Mouse (Mus musculus): ENCODE data around the gene Atxn7l2. TPM values are rescaled to one million over a fixed set of nuclear protein-coding genes. Genes with fewer than 3 reads are reported as not detected.

Gene Atxn7l2
- polyA plus RNA-seq, 1 experiment: 7.8 TPM

DNA sequence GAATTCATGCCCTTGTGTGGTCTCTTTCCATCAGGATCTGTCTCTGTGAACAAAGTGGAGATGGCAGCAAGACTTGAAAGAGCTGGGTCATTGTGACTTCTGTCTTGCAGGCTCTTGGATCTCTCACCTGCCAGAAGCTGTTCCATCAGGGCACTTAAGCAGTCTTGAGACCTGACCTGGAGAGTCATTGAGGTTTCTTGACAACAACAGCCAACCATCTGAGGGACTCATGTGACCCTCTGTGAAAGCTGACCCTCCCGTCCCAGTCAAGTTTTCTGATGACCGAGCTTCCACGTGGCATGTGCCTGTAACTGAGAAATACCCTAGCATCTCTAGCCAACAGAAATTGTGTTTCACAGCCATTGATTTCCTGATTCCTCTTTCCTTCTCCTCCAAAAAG, 26.0 kb downstream of the Atxn7l2 start:
- Histone ChIP-seq H3K4me1 (peaks cover 43% of the 10 kb centered on the region), H3K9me3 (no peaks in the 10 kb centered on the region), H3K36me3 (replicated peaks; ENCODE audit: low read length) (no peaks in the 10 kb centered on the region), H3K27me3 (replicated peaks) (peaks cover 61% of the 10 kb centered on the region), H3K4me3 (replicated peaks) (no peak overlapping the region)
- no peak for TF ChIP-seq FLI1 (IDR thresholded peaks at IDR 0.05; ENCODE audit: low read length)
- TF ChIP-seq GATA1 (IDR thresholded peaks at IDR 0.05; ENCODE audit: borderline replicate concordance, low read length): no peak

- H3K4me1 ChIP-seq: peaks cover 22% of the 10 kb centered on the region
These were observed 30.2 kb downstream of the Atxn7l2 start for GRCm38 (mm10) chr3:108180514-108180913.

GRCm38 (mm10) chr3:108178756-108179715, 31.7 kb downstream of the Atxn7l2 start:
- H3K9me3 ChIP-seq: peaks cover 7% of the 10 kb centered on the region; the same call in 1 of the 2 replicates
- H3K4me1 ChIP-seq: peaks cover 16% of the 10 kb centered on the region
- peaks cover 45% of the 10 kb centered on the region for H3K27me3 ChIP-seq (replicated peaks)
- H3K4me3 ChIP-seq (replicated peaks): no peak overlapping the region
- no peaks in the 10 kb centered on the region for H3K36me3 ChIP-seq (replicated peaks; ENCODE audit: low read length)
- TF ChIP-seq GATA1 (IDR thresholded peaks at IDR 0.05; ENCODE audit: borderline replicate concordance, low read length): no peak
- TF ChIP-seq FLI1 (IDR thresholded peaks at IDR 0.05; ENCODE audit: low read length): no peak

More at GRCm38 (mm10) chr3:108180514-108180913, 30.2 kb downstream of the Atxn7l2 start:
- no peaks in the 10 kb centered on the region for H3K36me3 ChIP-seq (replicated peaks; ENCODE audit: low read length)
- TF ChIP-seq GATA1 (IDR thresholded peaks at IDR 0.05; ENCODE audit: borderline replicate concordance, low read length): no peak
- no peak for TF ChIP-seq FLI1 (IDR thresholded peaks at IDR 0.05; ENCODE audit: low read length)
- H3K27me3 ChIP-seq (replicated peaks): peaks cover 42% of the 10 kb centered on the region
- no peak overlapping the region for H3K4me3 ChIP-seq (replicated peaks)
- H3K9me3 ChIP-seq: peaks cover 7% of the 10 kb centered on the region; the same call in 1 of the 2 replicates

- Histone ChIP-seq H3K27me3 (replicated peaks) (peaks cover 58% of the 10 kb centered on the region), H3K4me3 (replicated peaks) (no peak overlapping the region), H3K9me3 (peaks cover 7% of the 10 kb centered on the region; the same call in 1 of the 2 replicates), H3K4me1 (no peaks in the 10 kb centered on the region), H3K36me3 (replicated peaks; ENCODE audit: low read length) (no peaks in the 10 kb centered on the region)
- TF ChIP-seq FLI1 (IDR thresholded peaks at IDR 0.05; ENCODE audit: low read length): no peak
- TF ChIP-seq GATA1 (IDR thresholded peaks at IDR 0.05; ENCODE audit: borderline replicate concordance, low read length): no peak
These were observed 35.8 kb downstream of the Atxn7l2 start for GRCm38 (mm10) chr3:108174672-108175531.

GRCm38 (mm10) chr3:108169199-108169598, 41.5 kb downstream of the Atxn7l2 start:
- no peaks in the 10 kb centered on the region for H3K36me3 ChIP-seq (replicated peaks; ENCODE audit: low read length)
- H3K4me3 ChIP-seq (replicated peaks): no peak overlapping the region
- TF ChIP-seq FLI1 (IDR thresholded peaks at IDR 0.05; ENCODE audit: low read length) (no peak), GATA1 (IDR thresholded peaks at IDR 0.05; ENCODE audit: borderline replicate concordance, low read length) (no peak)
- peaks cover 24% of the 10 kb centered on the region for H3K4me1 ChIP-seq
- peaks cover 66% of the 10 kb centered on the region for H3K27me3 ChIP-seq (replicated peaks)
- no peaks in the 10 kb centered on the region for H3K9me3 ChIP-seq

GRCm38 (mm10) chr3:108167499-108167898, 43.2 kb downstream of the Atxn7l2 start:
- Histone ChIP-seq H3K4me1 (peaks cover 24% of the 10 kb centered on the region), H3K36me3 (replicated peaks; ENCODE audit: low read length) (no peaks in the 10 kb centered on the region), H3K27me3 (replicated peaks) (peaks cover 59% of the 10 kb centered on the region), H3K4me3 (replicated peaks) (no peak overlapping the region), H3K9me3 (no peaks in the 10 kb centered on the region)
- TF ChIP-seq FLI1 (IDR thresholded peaks at IDR 0.05; ENCODE audit: low read length) (no peak), GATA1 (IDR thresholded peaks at IDR 0.05; ENCODE audit: borderline replicate concordance, low read length) (no peak)

DNA sequence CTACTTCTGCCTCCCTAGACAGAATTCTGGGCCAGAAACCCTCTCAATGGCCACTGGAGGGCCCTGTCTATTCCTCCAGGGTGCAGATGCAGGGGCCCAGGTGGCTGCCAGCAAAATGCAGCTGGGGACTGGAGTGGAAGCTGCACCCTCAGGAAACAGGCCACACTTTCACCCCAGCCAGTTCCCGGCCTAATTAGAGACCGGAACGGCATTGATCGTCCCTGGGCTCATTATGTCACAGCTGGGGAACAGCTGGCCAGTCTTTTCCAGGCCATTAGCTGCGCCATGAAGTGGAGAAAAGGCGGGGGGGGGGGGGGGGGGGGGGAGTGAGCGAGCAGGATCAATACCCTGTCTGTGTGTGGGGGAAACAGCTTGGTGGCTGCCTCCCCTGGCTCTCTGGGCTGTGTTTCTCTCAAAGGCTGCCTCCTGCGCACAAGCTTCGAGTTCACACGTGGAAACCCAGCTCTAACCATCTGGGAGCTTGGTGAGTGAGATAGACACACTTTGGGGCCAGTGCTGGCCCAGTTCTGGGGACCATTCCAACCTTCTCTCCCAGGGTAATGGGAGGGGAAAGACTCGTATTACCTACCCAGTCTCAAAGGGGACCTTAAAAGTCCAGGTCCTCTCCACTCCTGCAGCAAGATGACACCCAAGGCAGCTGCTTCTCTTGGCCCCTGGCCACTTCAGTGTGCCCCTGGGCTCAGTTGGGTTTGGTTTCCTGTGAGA, 44.1 kb downstream of the Atxn7l2 start:
- no peaks in the 10 kb centered on the region for H3K36me3 ChIP-seq (replicated peaks; ENCODE audit: low read length)
- H3K9me3 ChIP-seq: no peaks in the 10 kb centered on the region
- TF ChIP-seq GATA1 (IDR thresholded peaks at IDR 0.05; ENCODE audit: borderline replicate concordance, low read length) (no peak), FLI1 (IDR thresholded peaks at IDR 0.05; ENCODE audit: low read length) (no peak)
- peaks cover 29% of the 10 kb centered on the region for H3K4me1 ChIP-seq
- H3K4me3 ChIP-seq (replicated peaks): no peak overlapping the region
- H3K27me3 ChIP-seq (replicated peaks): peaks cover 57% of the 10 kb centered on the region

- H3K27me3 ChIP-seq (replicated peaks): peaks cover 59% of the 10 kb centered on the region
- no peaks in the 10 kb centered on the region for H3K9me3 ChIP-seq
- no peak overlapping the region for H3K4me3 ChIP-seq (replicated peaks)
- H3K4me1 ChIP-seq: peaks cover 36% of the 10 kb centered on the region
- TF ChIP-seq FLI1 (IDR thresholded peaks at IDR 0.05; ENCODE audit: low read length) (no peak), GATA1 (IDR thresholded peaks at IDR 0.05; ENCODE audit: borderline replicate concordance, low read length) (no peak)
- H3K36me3 ChIP-seq (replicated peaks; ENCODE audit: low read length): no peaks in the 10 kb centered on the region
These were observed 45.0 kb downstream of the Atxn7l2 start for GRCm38 (mm10) chr3:108165532-108166315.
